Mouse (Mus musculus) liver, postnatal 0 days (tissue): ENCODE results near the gene Lurap1.

Source experiments
- CTCF ChIP-seq: sonication (generic); IDR thresholded peaks from 2 replicates; pipeline ENCODE4 v1.5.1; 2016; ENCODE audit warnings: antibody characterized with exemption, low read depth
- EP300 ChIP-seq: IDR thresholded peaks from 2 replicates; pipeline ENCODE4 v1.6.1; 2016; ENCODE audit warnings: antibody characterized with exemption, low read depth, mild to moderate bottlenecking

- TF ChIP-seq CTCF (no peak), EP300 (no peak)
These were observed 39.7 kb downstream of the Lurap1 start for GRCm38 (mm10) chr4:116111486-116111885.
